Mouse (Mus musculus): ENCODE data around the gene Kirrel. TPM values are rescaled to one million over a fixed set of nuclear protein-coding genes. Genes with fewer than 3 reads are reported as not detected.

Gene Kirrel
- polyA plus RNA-seq (2012; rRNA removed): 14.1 and 15.1 TPM in 2 replicates

GRCm38 (mm10) chr3:87174096-87174768, at the start of gene Kirrel:
TSS of gene Kirrel (minus strand) at chr3:87174747.

Other genes starting within 250 kb of the Kirrel start
- 35.9 and 38.4 TPM in 2 replicates for gene Cd1d1, start 175.3 kb downstream of the Kirrel start, polyA plus RNA-seq (2012; rRNA removed)
- 8.2 and 8.3 TPM in 2 replicates for gene Fcrls, start 89.0 kb upstream of the Kirrel start, polyA plus RNA-seq (2012; rRNA removed)
- gene Cd5l, start 183.1 kb upstream of the Kirrel start, polyA plus RNA-seq (2012; rRNA removed): 0.09 and 0.13 TPM in 2 replicates
- gene Fcrl1, start 201.6 kb upstream of the Kirrel start, polyA plus RNA-seq (2012; rRNA removed): 0.06 TPM in 1 of 2 replicates, not detected in the other